ENCODE assay signal across 8 mouse cellular contexts in genomic region chr3:88677399-88677798, GRCm38 (mm10). TPM values are rescaled to one million over a fixed set of nuclear protein-coding genes. Genes with fewer than 3 reads are reported as not detected.
A peak's percentile ranks its signal among the peaks of the same experiment; 100 is the strongest.
DNase-seq lines count a peak whose midpoint lies in the region; ATAC-seq and TF ChIP-seq lines count a peak whose summit lies in the region.

No protein-coding gene starts in this region.

- whole genome bisulfite sequencing in cerebellum, adult 2 months = 2% methylated on average over 11 of the region's 11 CpGs
- WGBS in forebrain, postnatal 0 days = 6% methylated on average over 11 of the region's 11 CpGs
- WGBS in hindbrain, embryonic 13.5 days = 13% methylated on average over 11 of the region's 11 CpGs

- no peaks in the 10 kb centered on the region for H3K36me3 ChIP-seq in forebrain, postnatal 0 days (ENCODE audit: insufficient read depth)
- no peaks in the 10 kb centered on the region for H3K36me3 ChIP-seq in hindbrain, embryonic 13.5 days

- H3K4me3 ChIP-seq in cerebellum, adult 2 months (replicated peaks; ENCODE audit: insufficient read depth, low read depth, low read length) = peak overlapping the region; percentile 49
- H3K4me3 ChIP-seq in forebrain, postnatal 0 days (ENCODE audit: low read depth, low read length) = no peak overlapping the region
- peak overlapping the region; percentile 30 for H3K4me3 ChIP-seq in hindbrain, embryonic 13.5 days

- intact Hi-C loops in left cerebral cortex, postnatal 14 days (cut with DNase I) = no loop called here

- no peak overlapping the region for H3K9ac ChIP-seq in forebrain, postnatal 0 days
- peak overlapping the region; percentile 65 for H3K9ac ChIP-seq in hindbrain, embryonic 13.5 days

- ATAC-seq in forebrain, postnatal 0 days = no peak
- ATAC-seq in hindbrain, embryonic 13.5 days (ENCODE audit: low FRiP score) = no peak
- ATAC-seq in megakaryocyte-erythroid progenitor cell, adult 5-6 weeks (replicated peaks; ENCODE audit: low FRiP score, low TSS enrichment, poor library complexity, severe bottlenecking) = peak; percentile 89

- TF ChIP-seq POLR2A in cerebellum, adult 2 months (IDR thresholded peaks at IDR 0.05; ENCODE audit: borderline replicate concordance, insufficient read depth, low read length) = no peak

- no peak overlapping the region for H3K27ac ChIP-seq in cerebellum, adult 2 months (ENCODE audit: insufficient read depth, low read length)
- no peak overlapping the region for H3K27ac ChIP-seq in forebrain, postnatal 0 days (ENCODE audit: low read depth, low read length)
- no peak overlapping the region for H3K27ac ChIP-seq in hindbrain, embryonic 13.5 days

- H3K4me2 ChIP-seq in forebrain, postnatal 0 days (ENCODE audit: low read depth) = peak overlapping the region; percentile 45
- H3K4me2 ChIP-seq in hindbrain, embryonic 13.5 days = peak overlapping the region; percentile 59

- no peaks in the 10 kb centered on the region for H3K9me3 ChIP-seq in forebrain, postnatal 0 days (ENCODE audit: low read length)
- no peaks in the 10 kb centered on the region for H3K9me3 ChIP-seq in hindbrain, embryonic 13.5 days

- no peaks in the 10 kb centered on the region for H3K27me3 ChIP-seq in cerebellum, adult 2 months (ENCODE audit: control insufficient read depth, insufficient read depth, low read length)
- H3K27me3 ChIP-seq in forebrain, postnatal 0 days (ENCODE audit: insufficient read depth, low read length) = no peaks in the 10 kb centered on the region
- H3K27me3 ChIP-seq in hindbrain, embryonic 13.5 days = no peaks in the 10 kb centered on the region

- TF ChIP-seq CTCF in cerebellum, adult 2 months (IDR thresholded peaks at IDR 0.05; ENCODE audit: borderline replicate concordance, insufficient read depth, low read depth, low read length) = peak; percentile 74; the same call in 1 of the 2 replicates
- TF ChIP-seq CTCF in forebrain, postnatal 0 days (IDR thresholded peaks at IDR 0.05; ENCODE audit: low read depth) = peak; percentile 74

- no peaks in the 10 kb centered on the region for H3K4me1 ChIP-seq in cerebellum, adult 2 months (ENCODE audit: control insufficient read depth, insufficient read depth, low read length)
- no peaks in the 10 kb centered on the region for H3K4me1 ChIP-seq in forebrain, postnatal 0 days (ENCODE audit: insufficient read depth)
- peaks cover 4% of the 10 kb centered on the region; the same call in 1 of the 2 replicates for H3K4me1 ChIP-seq in hindbrain, embryonic 13.5 days (replicated peaks)

- peak; percentile 59 for DNase-seq in layer of hippocampus, adult 11-12 months (ENCODE audit: low spot score)
- DNase-seq in layer of hippocampus, adult 9-11 months = no peak
- DNase-seq in cerebellum, adult 2 months = peak; percentile 79 to 80
- DNase-seq in forebrain, postnatal 0 days = peak; percentile 85
- DNase-seq in left cerebral cortex, postnatal 14 days (ENCODE audit: low spot score in 2 of 2) = peak; percentile 44 to 65
- peak; percentile 74 for DNase-seq in skeletal muscle tissue, adult 2 months (ENCODE audit: low read depth, low spot score)

RNA-seq across cellular contexts. Expression of gene Khdc4, which starts 8.2 kb away (rescaled TPM):
- 92.7 and 99.6 TPM in 2 replicates for polyA plus RNA-seq in cerebellum, adult 2 months (2012; rRNA removed)
- 80.4 and 93.3 TPM in 2 replicates for total RNA-seq in forebrain, postnatal 0 days (2014; rRNA removed)
- polyA plus RNA-seq in forebrain, postnatal 0 days (2015; fragmentation: Nextera tagmentation; extraction: Ambion mirVana) = 45.9 and 55.1 TPM in 2 replicates
- 97.7 and 99.4 TPM in 2 replicates for polyA plus RNA-seq in hindbrain, embryonic 13.5 days (2015; fragmentation: Nextera tagmentation; extraction: Ambion mirVana)
- 10 to 100 TPM; 53.6 to 55.1 TPM for total RNA-seq in left cerebral cortex, postnatal 14 days (2021)
- 76.1 and 88.6 TPM in 2 replicates for total RNA-seq in megakaryocyte-erythroid progenitor cell, adult 5-6 weeks (2014; fragmentation: Nextera tagmentation)
- total RNA-seq in megakaryocyte-erythroid progenitor cell, adult 5-6 weeks (2017) = 32.0 and 53.1 TPM in 2 replicates

RNA-seq across cellular contexts. Expression of gene Rxfp4, which starts 24.5 kb away (rescaled TPM):
- polyA plus RNA-seq in cerebellum, adult 2 months (2012; rRNA removed) = not detected in 2 replicates
- not detected in 2 replicates for total RNA-seq in forebrain, postnatal 0 days (2014; rRNA removed)
- not detected in 2 replicates for polyA plus RNA-seq in forebrain, postnatal 0 days (2015; fragmentation: Nextera tagmentation; extraction: Ambion mirVana)
- polyA plus RNA-seq in hindbrain, embryonic 13.5 days (2015; fragmentation: Nextera tagmentation; extraction: Ambion mirVana) = not detected in 2 replicates
- total RNA-seq in left cerebral cortex, postnatal 14 days (2021) = not detected
- total RNA-seq in megakaryocyte-erythroid progenitor cell, adult 5-6 weeks (2014; fragmentation: Nextera tagmentation) = not detected in 2 replicates
- not detected in 2 replicates for total RNA-seq in megakaryocyte-erythroid progenitor cell, adult 5-6 weeks (2017)

RNA-seq across cellular contexts. Expression of gene Rit1, which starts 39.2 kb away (rescaled TPM):
- 57.3 and 64.3 TPM in 2 replicates for polyA plus RNA-seq in cerebellum, adult 2 months (2012; rRNA removed)
- total RNA-seq in forebrain, postnatal 0 days (2014; rRNA removed) = 58.2 and 61.2 TPM in 2 replicates
- 54.9 and 62.3 TPM in 2 replicates for polyA plus RNA-seq in forebrain, postnatal 0 days (2015; fragmentation: Nextera tagmentation; extraction: Ambion mirVana)
- polyA plus RNA-seq in hindbrain, embryonic 13.5 days (2015; fragmentation: Nextera tagmentation; extraction: Ambion mirVana) = 57.9 and 59.0 TPM in 2 replicates
- 10 to 100 TPM; 45.5 to 47.8 TPM for total RNA-seq in left cerebral cortex, postnatal 14 days (2021)
- 16.7 and 20.0 TPM in 2 replicates for total RNA-seq in megakaryocyte-erythroid progenitor cell, adult 5-6 weeks (2014; fragmentation: Nextera tagmentation)
- total RNA-seq in megakaryocyte-erythroid progenitor cell, adult 5-6 weeks (2017) = 9.6 and 22.3 TPM in 2 replicates
